Mouse (Mus musculus): ENCODE measurements at regions not wholly inside any gene's neighbourhood (a gene's known extent, or its start where the extent isn't known, plus 50 kb on each side); places are given as distances from the start of the nearest gene placed in this dataset.

- H3K4me3 ChIP-seq (ENCODE audit: control insufficient read depth, low read depth, low read length): no peak overlapping the region
- no peaks in the 10 kb centered on the region for H3K4me1 ChIP-seq (ENCODE audit: control insufficient read depth, insufficient read depth, low read length)
- TF ChIP-seq POLR2A (IDR thresholded peaks at IDR 0.05; ENCODE audit: control insufficient read depth, low read depth, low read length): no peak
- no peak for TF ChIP-seq CTCF (IDR thresholded peaks at IDR 0.05; ENCODE audit: control insufficient read depth, insufficient read depth, insufficient replicate concordance, low read depth, low read length)
- H3K27ac ChIP-seq (ENCODE audit: control insufficient read depth, insufficient read depth, low read depth, low read length): no peak overlapping the region
- no peaks in the 10 kb centered on the region for H3K27me3 ChIP-seq (ENCODE audit: control insufficient read depth, insufficient read depth, low read length)
- H3K36me3 ChIP-seq (ENCODE audit: control insufficient read depth, insufficient read depth, low read length): no peaks in the 10 kb centered on the region
These were observed 122.1 kb upstream of the Otogl start for GRCm38 (mm10) chr10:108034068-108034467.

- TF ChIP-seq CTCF (IDR thresholded peaks at IDR 0.05; ENCODE audit: control insufficient read depth, insufficient read depth, insufficient replicate concordance, low read depth, low read length) (no peak), POLR2A (IDR thresholded peaks at IDR 0.05; ENCODE audit: control insufficient read depth, low read depth, low read length) (no peak)
- no peak overlapping the region for H3K4me3 ChIP-seq (ENCODE audit: control insufficient read depth, low read depth, low read length)
- no peaks in the 10 kb centered on the region for H3K4me1 ChIP-seq (ENCODE audit: control insufficient read depth, insufficient read depth, low read length)
These were observed 121.4 kb upstream of the Otogl start for GRCm38 (mm10) chr10:108033317-108033795.

GRCm38 (mm10) chr10:108027506-108027905 lies 115.6 kb upstream of the Otogl start:
- Histone ChIP-seq H3K27ac (ENCODE audit: control insufficient read depth, insufficient read depth, low read depth, low read length) (no peak overlapping the region), H3K27me3 (ENCODE audit: control insufficient read depth, insufficient read depth, low read length) (no peaks in the 10 kb centered on the region), H3K4me3 (ENCODE audit: control insufficient read depth, low read depth, low read length) (no peak overlapping the region), H3K36me3 (ENCODE audit: control insufficient read depth, insufficient read depth, low read length) (no peaks in the 10 kb centered on the region), H3K4me1 (ENCODE audit: control insufficient read depth, insufficient read depth, low read length) (no peaks in the 10 kb centered on the region)
- TF ChIP-seq POLR2A (IDR thresholded peaks at IDR 0.05; ENCODE audit: control insufficient read depth, low read depth, low read length) (no peak), CTCF (IDR thresholded peaks at IDR 0.05; ENCODE audit: control insufficient read depth, insufficient read depth, insufficient replicate concordance, low read depth, low read length) (no peak)

More at GRCm38 (mm10) chr10:108033317-108033795, 121.4 kb upstream of the Otogl start:
- Histone ChIP-seq H3K27ac (ENCODE audit: control insufficient read depth, insufficient read depth, low read depth, low read length) (no peak overlapping the region), H3K36me3 (ENCODE audit: control insufficient read depth, insufficient read depth, low read length) (no peaks in the 10 kb centered on the region), H3K27me3 (ENCODE audit: control insufficient read depth, insufficient read depth, low read length) (no peaks in the 10 kb centered on the region)

- Histone ChIP-seq H3K36me3 (ENCODE audit: control insufficient read depth, insufficient read depth, low read length) (no peaks in the 10 kb centered on the region), H3K27me3 (ENCODE audit: control insufficient read depth, insufficient read depth, low read length) (no peaks in the 10 kb centered on the region), H3K4me3 (ENCODE audit: control insufficient read depth, low read depth, low read length) (no peak overlapping the region), H3K4me1 (ENCODE audit: control insufficient read depth, insufficient read depth, low read length) (no peaks in the 10 kb centered on the region), H3K27ac (ENCODE audit: control insufficient read depth, insufficient read depth, low read depth, low read length) (peak overlapping the region; percentile 40; the same call in 1 of the 2 replicates)
- TF ChIP-seq POLR2A (IDR thresholded peaks at IDR 0.05; ENCODE audit: control insufficient read depth, low read depth, low read length) (no peak), CTCF (IDR thresholded peaks at IDR 0.05; ENCODE audit: control insufficient read depth, insufficient read depth, insufficient replicate concordance, low read depth, low read length) (no peak)
These were observed 112.3 kb upstream of the Otogl start for GRCm38 (mm10) chr10:108024227-108024626.

- TF ChIP-seq POLR2A (IDR thresholded peaks at IDR 0.05; ENCODE audit: control insufficient read depth, low read depth, low read length) (no peak), CTCF (IDR thresholded peaks at IDR 0.05; ENCODE audit: control insufficient read depth, insufficient read depth, insufficient replicate concordance, low read depth, low read length) (no peak)
- H3K27ac ChIP-seq (ENCODE audit: control insufficient read depth, insufficient read depth, low read depth, low read length): no peak overlapping the region
- H3K4me3 ChIP-seq (ENCODE audit: control insufficient read depth, low read depth, low read length): no peak overlapping the region
- H3K36me3 ChIP-seq (ENCODE audit: control insufficient read depth, insufficient read depth, low read length): no peaks in the 10 kb centered on the region
- no peaks in the 10 kb centered on the region for H3K4me1 ChIP-seq (ENCODE audit: control insufficient read depth, insufficient read depth, low read length)
- H3K27me3 ChIP-seq (ENCODE audit: control insufficient read depth, insufficient read depth, low read length): no peaks in the 10 kb centered on the region
These were observed 104.6 kb upstream of the Otogl start for GRCm38 (mm10) chr10:108016552-108016951.

- no peaks in the 10 kb centered on the region for H3K27me3 ChIP-seq (ENCODE audit: control insufficient read depth, insufficient read depth, low read length)
- H3K4me1 ChIP-seq (ENCODE audit: control insufficient read depth, insufficient read depth, low read length): no peaks in the 10 kb centered on the region
- no peaks in the 10 kb centered on the region for H3K36me3 ChIP-seq (ENCODE audit: control insufficient read depth, insufficient read depth, low read length)
- no peak overlapping the region for H3K4me3 ChIP-seq (ENCODE audit: control insufficient read depth, low read depth, low read length)
- no peak overlapping the region for H3K27ac ChIP-seq (ENCODE audit: control insufficient read depth, insufficient read depth, low read depth, low read length)
- no peak for TF ChIP-seq CTCF (IDR thresholded peaks at IDR 0.05; ENCODE audit: control insufficient read depth, insufficient read depth, insufficient replicate concordance, low read depth, low read length)
These were observed 83.1 kb upstream of the Otogl start for GRCm38 (mm10) chr10:107994836-107995585.

DNA sequence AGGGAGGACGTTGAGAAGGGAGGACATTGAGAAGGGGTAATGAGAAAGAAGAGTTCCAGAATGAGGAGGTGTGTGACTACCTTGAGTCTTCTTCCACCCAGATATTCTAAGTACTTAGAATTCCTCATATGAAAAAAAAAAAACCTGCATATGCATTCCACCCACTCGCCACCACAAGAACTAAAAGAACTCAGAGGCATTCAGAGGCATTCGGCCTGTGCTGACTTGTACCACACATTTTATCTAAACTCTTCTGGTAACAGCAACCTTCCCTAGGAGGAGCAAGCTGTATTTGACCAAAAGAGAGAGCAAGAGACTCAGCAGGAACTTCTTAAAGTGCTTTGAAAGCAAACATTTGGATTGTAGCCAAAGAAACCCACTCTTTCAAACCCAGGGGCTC lies 80.7 kb upstream of the Otogl start:
- H3K4me3 ChIP-seq (ENCODE audit: control insufficient read depth, low read depth, low read length): no peak overlapping the region
- no peaks in the 10 kb centered on the region for H3K27me3 ChIP-seq (ENCODE audit: control insufficient read depth, insufficient read depth, low read length)
- H3K4me1 ChIP-seq (ENCODE audit: control insufficient read depth, insufficient read depth, low read length): no peaks in the 10 kb centered on the region
- H3K36me3 ChIP-seq (ENCODE audit: control insufficient read depth, insufficient read depth, low read length): no peaks in the 10 kb centered on the region
- TF ChIP-seq CTCF (IDR thresholded peaks at IDR 0.05; ENCODE audit: control insufficient read depth, insufficient read depth, insufficient replicate concordance, low read depth, low read length) (no peak), POLR2A (IDR thresholded peaks at IDR 0.05; ENCODE audit: control insufficient read depth, low read depth, low read length) (no peak)
- H3K27ac ChIP-seq (ENCODE audit: control insufficient read depth, insufficient read depth, low read depth, low read length): no peak overlapping the region
